Mouse (Mus musculus): ENCODE measurements around the gene Ndufa4l2.

DNA sequence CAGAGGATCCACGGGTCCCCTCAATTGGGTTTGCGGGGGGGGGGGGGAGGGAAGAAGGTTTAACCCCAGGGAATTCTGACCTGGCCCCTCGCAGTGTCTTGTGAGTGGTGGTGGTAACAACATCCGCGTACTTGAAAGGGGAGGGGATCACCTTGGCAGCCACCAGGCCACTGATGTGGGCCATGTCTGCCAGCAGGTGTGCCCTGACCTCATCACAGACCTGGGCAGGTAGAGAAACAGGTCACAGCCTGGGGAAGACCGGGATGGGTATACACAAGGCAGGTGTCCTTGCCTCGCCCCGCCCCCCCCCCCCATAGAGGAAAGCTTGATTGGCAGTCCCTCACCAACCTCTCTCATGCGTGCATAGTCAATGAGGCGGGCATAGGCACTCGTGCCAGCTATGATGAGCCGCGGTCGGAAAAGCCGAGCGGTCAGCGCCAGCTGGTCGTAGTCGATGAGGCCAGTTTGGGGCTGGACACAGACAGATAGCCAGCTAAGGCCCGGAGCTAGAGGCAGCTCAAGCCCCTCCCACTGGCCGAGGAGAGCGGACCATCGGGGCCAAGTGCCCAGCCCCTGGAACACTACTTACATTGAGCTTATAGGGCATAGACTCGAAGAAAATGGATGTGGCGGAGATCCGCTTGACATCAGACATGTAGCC lies 4.4 kb downstream of the Ndufa4l2 start:
- TF ChIP-seq CTCF (IDR thresholded peaks at IDR 0.05): no peak
- TF ChIP-seq EP300 (IDR thresholded peaks at IDR 0.05): no peak
